Comparison of ENCODE assay signal across 26 mouse cellular contexts in the genomic region with DNA sequence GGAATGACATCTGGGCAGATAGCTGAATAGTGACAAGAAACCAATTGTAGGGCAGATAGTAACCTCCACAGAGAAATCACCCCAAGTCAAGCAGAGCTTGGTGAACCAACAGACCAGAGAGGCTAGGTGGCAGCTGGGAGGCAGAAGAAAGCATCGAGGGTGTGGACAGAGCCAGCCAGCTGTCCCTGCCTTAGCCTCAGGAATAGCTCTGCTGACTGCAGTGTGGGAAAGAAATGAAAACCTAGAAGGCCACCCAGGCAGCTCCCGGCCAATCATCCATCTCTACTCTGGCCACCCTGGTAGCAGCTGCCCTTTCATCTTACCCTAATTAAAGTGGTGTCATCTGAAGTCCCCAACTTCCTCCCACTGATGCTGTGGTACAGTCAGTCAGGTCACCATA. TPM values are rescaled to one million over a fixed set of nuclear protein-coding genes. Genes with fewer than 3 reads are reported as not detected.
A peak's percentile ranks its signal among the peaks of the same experiment; 100 is the strongest.
DNase-seq lines count a peak whose midpoint lies in the region; ATAC-seq and TF ChIP-seq lines count a peak whose summit lies in the region.
"Had no signal": no experiment of that assay in that cellular context is flagged by ENCODE, and none has a peak within 500 bp of the region (broad histone marks: within the 10 kb centered on the region; RNA-seq: fewer than 3 reads in every experiment).

No protein-coding gene starts in this region.

- no peaks in the 10 kb centered on the region for H3K27me3 ChIP-seq in intestine, embryonic 16.5 days (replicated peaks; ENCODE audit: control insufficient read depth, insufficient read depth, low read length)
- no peaks in the 10 kb centered on the region for H3K27me3 ChIP-seq in intestine, embryonic 15.5 days (replicated peaks)
- no peaks in the 10 kb centered on the region for H3K27me3 ChIP-seq in kidney, embryonic 16.5 days (ENCODE audit: insufficient read depth, low read length)
- no peaks in the 10 kb centered on the region for H3K27me3 ChIP-seq in myocyte (ENCODE audit: control insufficient read depth, insufficient read depth, insufficient read length)
- H3K27me3 ChIP-seq: embryonic facial prominence, embryonic 12.5 days; forebrain, embryonic 12.5 days; forebrain, embryonic 15.5 days; hindbrain, embryonic 12.5 days; hindbrain, embryonic 15.5 days had no signal

- no peak for DNase-seq in kidney, adult 18-20 months
- peak; percentile 12 for DNase-seq in retina, embryonic 14.5 days (ENCODE audit: low spot score)
- DNase-seq in retina, postnatal 1 day, result no peak
- no peak for DNase-seq in gastrocnemius, postnatal 14 days
- DNase-seq: adrenal gland, adult 2 months; adrenal gland, postnatal 14 days; cerebellum, adult 11 months; cerebellum, adult 2 months; cerebellum, adult 9-11 months; cerebellum, postnatal 25 days; gastrocnemius, postnatal 36 days; heart, adult 2 months; heart, postnatal 14 days had no signal

- 17% methylated on average over 2 of the region's 2 CpGs for WGBS in intestine, embryonic 16.5 days
- 31% methylated on average over 2 of the region's 2 CpGs for WGBS in intestine, embryonic 15.5 days
- WGBS in kidney, embryonic 16.5 days, result 9% methylated on average over 2 of the region's 2 CpGs

- no peaks in the 10 kb centered on the region for H3K9me3 ChIP-seq in intestine, embryonic 16.5 days (ENCODE audit: control insufficient read depth, low read length)
- no peaks in the 10 kb centered on the region for H3K9me3 ChIP-seq in intestine, embryonic 15.5 days
- no peaks in the 10 kb centered on the region for H3K9me3 ChIP-seq in kidney, embryonic 16.5 days (ENCODE audit: low read length)
- H3K9me3 ChIP-seq: embryonic facial prominence, embryonic 12.5 days; forebrain, embryonic 12.5 days; forebrain, embryonic 15.5 days; heart, embryonic 10.5 days; heart, embryonic 13.5 days; hindbrain, embryonic 12.5 days; hindbrain, embryonic 15.5 days had no signal

- intact Hi-C loops in gastrocnemius, postnatal 14 days (cut with DNase I; ENCODE audit: low total_unique reads), result no loop called here

- H3K4me1 ChIP-seq in intestine, embryonic 16.5 days (ENCODE audit: control insufficient read depth, insufficient read depth, low read length), result peaks cover 3% of the 10 kb centered on the region; the same call in 1 of the 2 replicates
- no peaks in the 10 kb centered on the region for H3K4me1 ChIP-seq in intestine, embryonic 15.5 days (replicated peaks)
- 0 out of 2 replicates have a peak, but pooled peaks cover 3% of the 10 kb centered on the region for H3K4me1 ChIP-seq in kidney, embryonic 16.5 days (ENCODE audit: insufficient read depth, low read length)
- H3K4me1 ChIP-seq: embryonic facial prominence, embryonic 12.5 days; forebrain, embryonic 12.5 days; heart, embryonic 10.5 days; hindbrain, embryonic 12.5 days; hindbrain, embryonic 15.5 days had no signal

- H3K36me3 ChIP-seq in intestine, embryonic 16.5 days (ENCODE audit: control insufficient read depth, insufficient read depth, low read length), result no peaks in the 10 kb centered on the region
- no peaks in the 10 kb centered on the region for H3K36me3 ChIP-seq in intestine, embryonic 15.5 days
- no peaks in the 10 kb centered on the region for H3K36me3 ChIP-seq in kidney, embryonic 16.5 days (ENCODE audit: insufficient read depth, low read length)
- no peaks in the 10 kb centered on the region for H3K36me3 ChIP-seq in myocyte (ENCODE audit: control insufficient read depth, insufficient read depth)
- H3K36me3 ChIP-seq: embryonic facial prominence, embryonic 12.5 days; forebrain, embryonic 12.5 days; forebrain, embryonic 15.5 days; heart, embryonic 10.5 days; heart, embryonic 13.5 days; hindbrain, embryonic 12.5 days; hindbrain, embryonic 15.5 days had no signal

- H3K9ac ChIP-seq in intestine, embryonic 16.5 days (ENCODE audit: low read depth, low read length), result no peak overlapping the region
- no peak overlapping the region for H3K9ac ChIP-seq in intestine, embryonic 15.5 days
- no peak overlapping the region for H3K9ac ChIP-seq in kidney, embryonic 16.5 days (replicated peaks; ENCODE audit: low read length)
- H3K9ac ChIP-seq: embryonic facial prominence, embryonic 12.5 days; forebrain, embryonic 12.5 days; forebrain, embryonic 15.5 days; heart, embryonic 13.5 days; hindbrain, embryonic 12.5 days; hindbrain, embryonic 15.5 days had no signal

- TF ChIP-seq POLR2A in myocyte (IDR thresholded peaks at IDR 0.05; ENCODE audit: insufficient read length, low read depth), result no peak

- no peak overlapping the region for H3K4me3 ChIP-seq in intestine, embryonic 16.5 days (ENCODE audit: low read length)
- H3K4me3 ChIP-seq in intestine, embryonic 15.5 days (replicated peaks), result no peak overlapping the region
- H3K4me3 ChIP-seq in kidney, embryonic 16.5 days (ENCODE audit: low read length), result no peak overlapping the region
- H3K4me3 ChIP-seq in myocyte, result no peak overlapping the region
- H3K4me3 ChIP-seq: embryonic facial prominence, embryonic 12.5 days; erythroblast, embryonic 14.5 days; forebrain, embryonic 12.5 days; forebrain, embryonic 15.5 days; heart, adult 2 months; heart, embryonic 10.5 days; heart, embryonic 13.5 days; hindbrain, embryonic 12.5 days; hindbrain, embryonic 15.5 days had no signal

- H3K79me2 ChIP-seq in myocyte (ENCODE audit: control insufficient read depth, insufficient read depth), result no peaks in the 10 kb centered on the region

- H3ac ChIP-seq in myocyte (ENCODE audit: control insufficient read depth, insufficient read length), result no peak overlapping the region

- H3K4me2 ChIP-seq in intestine, embryonic 16.5 days (ENCODE audit: low read depth, low read length), result no peak overlapping the region
- H3K4me2 ChIP-seq in intestine, embryonic 15.5 days (replicated peaks), result no peak overlapping the region
- H3K4me2 ChIP-seq in kidney, embryonic 16.5 days (replicated peaks; ENCODE audit: low read depth, low read length), result no peak overlapping the region
- no peak overlapping the region for H3K4me2 ChIP-seq in myocyte (ENCODE audit: low read depth)
- H3K4me2 ChIP-seq: embryonic facial prominence, embryonic 12.5 days; forebrain, embryonic 12.5 days; forebrain, embryonic 15.5 days; heart, embryonic 13.5 days; hindbrain, embryonic 12.5 days; hindbrain, embryonic 15.5 days had no signal

- peak; percentile 41 for ATAC-seq in intestine, embryonic 16.5 days
- ATAC-seq in intestine, embryonic 15.5 days, result no peak
- ATAC-seq in kidney, embryonic 16.5 days (ENCODE audit: low FRiP score, low TSS enrichment), result peak; percentile 53; the same call in 1 of the 2 replicates
- ATAC-seq: CD4-positive, CD25-positive, alpha-beta regulatory T cell, adult 4 months; forebrain, embryonic 15.5 days had no signal

- H3K27ac ChIP-seq in intestine, embryonic 16.5 days (ENCODE audit: low read length), result no peak overlapping the region
- H3K27ac ChIP-seq in intestine, embryonic 15.5 days, result no peak overlapping the region
- no peak overlapping the region for H3K27ac ChIP-seq in kidney, embryonic 16.5 days (ENCODE audit: low read length)
- H3K27ac ChIP-seq: embryonic facial prominence, embryonic 12.5 days; forebrain, embryonic 12.5 days; forebrain, embryonic 15.5 days; heart, adult 2 months; heart, embryonic 10.5 days; heart, embryonic 13.5 days; hindbrain, embryonic 12.5 days; hindbrain, embryonic 15.5 days had no signal

TF ChIP-seq in myocyte, 11 proteins besides CTCF, POLR2A, EP300 and RAD21:
- TF ChIP-seq MYOG (IDR thresholded peaks at IDR 0.05; ENCODE audit: control insufficient read depth in 1 of 3, insufficient read depth in 1 of 3, insufficient read length in 2 of 3, low read depth in 2 of 3), result peak; percentile 90 to 98 (median 96)
- peak; percentile 23 for TF ChIP-seq TCF12 (IDR thresholded peaks at IDR 0.05; ENCODE audit: insufficient read depth, poor library complexity, severe bottlenecking)
- no peak for TF ChIP-seq E2F4 (IDR thresholded peaks at IDR 0.05; ENCODE audit: insufficient read depth)
- TF ChIP-seq MYOD1 (IDR thresholded peaks at IDR 0.05; ENCODE audit: control insufficient read depth in 1 of 3, insufficient read length in 2 of 3, low read depth in 2 of 3), result peak; percentile 56 to 95 (median 85)
- peak; percentile 37 for TF ChIP-seq TCF3 (IDR thresholded peaks at IDR 0.05; ENCODE audit: insufficient read length, low read depth)

RNA-seq across cellular contexts. Expression of gene Nup160, which starts 47.5 kb away (rescaled TPM):
- 34.2 and 36.1 TPM in 2 replicates for polyA plus RNA-seq in intestine, embryonic 16.5 days (2015; fragmentation: Nextera tagmentation; extraction: Ambion mirVana)
- polyA plus RNA-seq in intestine, embryonic 15.5 days (2015; fragmentation: Nextera tagmentation; extraction: Ambion mirVana), result 43.4 and 43.7 TPM in 2 replicates
- 45.6 and 49.6 TPM in 2 replicates for polyA plus RNA-seq in kidney, embryonic 16.5 days (2015; fragmentation: Nextera tagmentation; extraction: Ambion mirVana)
- polyA plus RNA-seq in myocyte (2012; fragmentation: generic; extraction: Trizol), result 7.8 TPM
- 10 to 100 TPM; 10.3 to 11.1 TPM for total RNA-seq in gastrocnemius, postnatal 14 days (2021)

RNA-seq across cellular contexts. Expression of gene Ptprj, which starts 49.1 kb away (rescaled TPM):
- 3.5 TPM in 2 replicates for polyA plus RNA-seq in intestine, embryonic 16.5 days (2015; fragmentation: Nextera tagmentation; extraction: Ambion mirVana)
- polyA plus RNA-seq in intestine, embryonic 15.5 days (2015; fragmentation: Nextera tagmentation; extraction: Ambion mirVana), result 4.4 and 5.3 TPM in 2 replicates
- 7.0 and 7.4 TPM in 2 replicates for polyA plus RNA-seq in kidney, embryonic 16.5 days (2015; fragmentation: Nextera tagmentation; extraction: Ambion mirVana)
- 1.6 TPM for polyA plus RNA-seq in myocyte (2012; fragmentation: generic; extraction: Trizol)
- 1 to 10 TPM; 6.5 to 6.6 TPM for total RNA-seq in gastrocnemius, postnatal 14 days (2021)
- polyA plus RNA-seq: erythroblast, embryonic 14.5 days had no signal
